Mouse (Mus musculus): ENCODE results near the gene Tc2n. TPM values are rescaled to one million over a fixed set of nuclear protein-coding genes. Genes with fewer than 3 reads are reported as not detected.
"Not testable (repeated sequence)": the region's sequence is repeated elsewhere in the genome, so short reads cannot be mapped to it uniquely, and the experiment has no call there.

Gene Tc2n
- polyA plus RNA-seq, 1 experiment from 2014 or later = 0.03 TPM

DNA sequence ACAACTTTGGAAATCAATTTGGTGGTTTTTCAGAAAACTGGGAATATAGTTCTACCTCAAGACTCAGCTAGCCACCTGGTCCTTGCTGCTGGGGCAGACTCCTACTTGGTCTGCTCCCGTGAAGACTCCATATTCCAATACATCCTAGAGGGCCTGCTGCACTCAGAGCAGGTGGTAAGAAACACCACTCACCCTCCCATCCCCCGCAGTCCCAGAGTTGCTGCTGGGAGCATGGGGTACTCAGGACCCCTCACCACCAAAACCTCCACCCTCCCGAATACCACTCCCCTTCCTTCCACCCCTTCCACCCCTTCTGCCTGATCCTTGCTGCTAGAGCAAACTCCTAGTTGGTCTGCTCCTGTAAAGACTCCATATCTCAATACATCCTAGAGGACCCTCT is 19.1 kb downstream of the Tc2n start:
- no peak overlapping the region for H3K4me3 ChIP-seq
- no peak overlapping the region for H3K4me2 ChIP-seq (replicated peaks)
- H3K27me3 ChIP-seq = no peaks in the 10 kb centered on the region
- no peak for ATAC-seq (ENCODE audit: low FRiP score, low read depth)
- H3K27ac ChIP-seq (replicated peaks) = no peak overlapping the region
- no peak overlapping the region for H3K9ac ChIP-seq (replicated peaks)
- 86% methylated on average over 3 of the region's 3 CpGs for WGBS
- no peaks in the 10 kb centered on the region for H3K4me1 ChIP-seq
- no peaks in the 10 kb centered on the region for H3K9me3 ChIP-seq
- no peaks in the 10 kb centered on the region for H3K36me3 ChIP-seq

DNA sequence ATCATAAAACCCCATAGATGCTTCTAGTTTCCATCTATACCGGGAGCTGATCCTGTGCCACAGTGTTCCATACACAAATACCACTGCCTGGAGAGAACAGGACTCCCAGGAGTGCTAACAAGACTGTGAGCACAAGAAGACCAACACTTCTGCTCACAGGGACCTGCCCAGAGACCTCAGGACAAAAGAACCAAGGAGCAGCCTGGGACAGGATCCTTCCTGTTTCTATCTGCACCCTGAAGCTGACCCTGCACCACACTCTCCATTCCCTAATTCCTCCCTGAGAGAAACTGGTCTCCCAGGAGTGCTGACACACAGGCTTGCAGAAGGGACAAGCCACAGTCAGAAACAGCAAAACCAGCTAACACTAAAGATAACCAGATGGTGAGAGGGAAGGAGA is 21.8 kb downstream of the Tc2n start:
- no peak overlapping the region for H3K27ac ChIP-seq (replicated peaks)
- H3K4me3 ChIP-seq = no peak overlapping the region
- no peaks in the 10 kb centered on the region for H3K27me3 ChIP-seq
- H3K9me3 ChIP-seq = no peaks in the 10 kb centered on the region
- 88% methylated on average over 1 of the region's 1 CpGs for WGBS
- H3K4me1 ChIP-seq = no peaks in the 10 kb centered on the region
- H3K9ac ChIP-seq (replicated peaks) = no peak overlapping the region
- no peak overlapping the region for H3K4me2 ChIP-seq (replicated peaks)
- no peak for ATAC-seq (ENCODE audit: low FRiP score, low read depth)
- H3K36me3 ChIP-seq = no peaks in the 10 kb centered on the region

DNA sequence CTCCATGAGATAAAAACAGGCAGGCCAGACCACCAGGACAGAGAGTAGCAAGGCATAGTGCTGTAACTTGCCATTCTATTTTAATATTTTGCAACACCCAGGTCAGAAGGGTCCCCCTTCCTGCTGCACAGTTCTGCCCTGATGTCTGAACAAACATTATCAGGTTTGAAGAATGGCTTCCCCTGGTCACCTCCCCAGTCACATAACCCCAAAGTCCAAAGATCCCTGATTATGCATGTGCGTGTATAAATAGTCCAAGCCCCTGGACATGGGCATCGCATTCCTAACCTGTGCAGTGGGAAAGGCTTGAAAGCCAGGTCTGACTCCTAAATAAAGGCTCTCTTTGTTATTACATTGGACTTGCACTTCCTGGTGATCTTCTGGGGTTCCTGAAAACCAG is 37.8 kb downstream of the Tc2n start:
- Histone ChIP-seq H3K36me3 (no peaks in the 10 kb centered on the region), H3K27me3 (no peaks in the 10 kb centered on the region), H3K9me3 (no peaks in the 10 kb centered on the region), H3K4me1 (no peaks in the 10 kb centered on the region), H3K4me2 (replicated peaks) (no peak overlapping the region), H3K27ac (replicated peaks) (no peak overlapping the region), H3K4me3 (no peak overlapping the region), H3K9ac (replicated peaks) (no peak overlapping the region)
- no peak for ATAC-seq (ENCODE audit: low FRiP score, low read depth)
- WGBS = 89% methylated on average over 2 of the region's 2 CpGs

DNA sequence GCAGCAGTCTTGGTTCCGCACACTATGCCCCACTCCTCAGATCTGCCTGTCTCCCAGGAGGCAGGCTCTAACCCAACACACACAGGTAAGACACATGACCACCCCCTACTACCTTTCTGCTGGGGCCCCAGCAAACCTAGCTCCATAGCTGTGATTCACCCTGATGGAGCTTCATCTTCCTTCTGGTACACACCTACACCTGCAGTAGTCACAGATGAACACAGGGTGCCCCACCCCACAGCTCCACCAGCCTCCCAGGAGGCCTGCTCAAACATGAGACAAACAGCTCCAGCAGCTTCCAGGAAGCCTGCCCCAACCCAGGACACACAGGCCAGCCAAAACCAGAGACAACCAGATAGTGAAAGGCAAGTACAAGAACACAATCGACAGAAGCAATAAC is 50.8 kb downstream of the Tc2n start:
- Histone ChIP-seq H3K4me3 (no peak overlapping the region), H3K9me3 (no peaks in the 10 kb centered on the region), H3K4me2 (replicated peaks) (no peak overlapping the region), H3K9ac (replicated peaks) (no peak overlapping the region), H3K4me1 (no peaks in the 10 kb centered on the region), H3K27me3 (no peaks in the 10 kb centered on the region), H3K36me3 (no peaks in the 10 kb centered on the region), H3K27ac (replicated peaks) (no peak overlapping the region)
- WGBS = 87% methylated on average over 2 of the region's 2 CpGs
- no peak for ATAC-seq (ENCODE audit: low FRiP score, low read depth)

DNA sequence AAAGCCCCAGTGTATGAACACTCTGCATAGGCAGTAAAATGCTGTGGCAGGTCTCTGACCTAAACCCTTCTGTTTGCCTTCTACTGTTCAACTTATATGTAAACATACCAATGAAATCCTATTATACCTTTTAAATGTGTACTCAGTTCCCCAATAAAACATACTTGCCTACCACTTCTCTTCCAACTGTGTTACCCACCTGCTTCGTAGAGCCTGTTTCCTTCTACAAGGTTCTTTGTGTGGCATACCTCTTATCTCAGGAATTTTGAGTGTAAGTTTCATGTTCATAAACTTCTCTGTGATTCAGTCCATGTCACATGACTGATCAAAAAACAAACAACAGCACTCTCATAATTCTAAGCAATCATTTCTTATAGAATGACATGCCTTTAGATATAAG is 85.2 kb downstream of the Tc2n start:
- no peaks in the 10 kb centered on the region for H3K27me3 ChIP-seq
- no peaks in the 10 kb centered on the region for H3K9me3 ChIP-seq
- no peaks in the 10 kb centered on the region for H3K4me1 ChIP-seq
- H3K4me2 ChIP-seq (replicated peaks) = no peak overlapping the region
- H3K9ac ChIP-seq (replicated peaks) = no peak overlapping the region
- no peak overlapping the region for H3K4me3 ChIP-seq
- WGBS = 95% methylated on average over 1 of the region's 1 CpGs
- H3K36me3 ChIP-seq = no peaks in the 10 kb centered on the region
- H3K27ac ChIP-seq (replicated peaks) = no peak overlapping the region
- ATAC-seq (ENCODE audit: low FRiP score, low read depth) = no peak

DNA sequence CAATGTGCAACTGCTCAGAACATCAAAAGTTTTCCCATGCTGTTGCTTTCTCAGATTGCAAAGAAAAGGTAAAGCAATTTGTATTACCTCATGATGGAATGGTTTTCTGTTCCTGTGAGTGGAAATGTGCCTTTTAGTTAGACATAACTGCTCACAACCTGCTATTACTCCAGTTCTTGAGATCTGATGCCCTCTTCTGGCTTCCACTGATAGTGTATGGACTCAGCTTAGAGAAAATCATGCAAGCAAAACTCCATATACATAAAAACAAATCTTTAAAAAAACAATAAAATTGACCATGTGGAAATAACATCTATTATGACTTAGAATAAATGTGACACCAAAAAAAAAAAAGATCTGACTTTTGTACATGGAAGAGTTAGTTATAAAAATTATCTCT is 111.7 kb downstream of the Tc2n start:
- not testable (repeated sequence) for H3K27me3 ChIP-seq; H3K27ac ChIP-seq (replicated peaks); H3K36me3 ChIP-seq; H3K9ac ChIP-seq (replicated peaks); H3K4me1 ChIP-seq; H3K9me3 ChIP-seq; H3K4me3 ChIP-seq; ATAC-seq (ENCODE audit: low FRiP score, low read depth); H3K4me2 ChIP-seq (replicated peaks)

Other genes with a start within 250 kb of the Tc2n start
- 13.7 and 20.3 TPM in 2 replicates for gene Fbln5, start 100.5 kb upstream of the Tc2n start, polyA plus RNA-seq (2016; fragmentation: Nextera tagmentation; extraction: Ambion mirVana)
- gene Trip11, start 194.7 kb upstream of the Tc2n start, polyA plus RNA-seq (2016; fragmentation: Nextera tagmentation; extraction: Ambion mirVana) = 22.5 and 26.6 TPM in 2 replicates
- gene Atxn3, start 239.7 kb upstream of the Tc2n start, polyA plus RNA-seq (2016; fragmentation: Nextera tagmentation; extraction: Ambion mirVana) = 19.9 and 22.3 TPM in 2 replicates